Mouse (Mus musculus): Measurements from ENCODE around the gene Vwa1. TPM values are rescaled to one million over a fixed set of nuclear protein-coding genes. Genes with fewer than 3 reads are reported as not detected.
A peak's percentile ranks its signal among the peaks of the same experiment; 100 is the strongest.

Vwa1 gene
- polyA plus RNA-seq, 1 experiment from 2014 or later: 12.2 TPM

GRCm38 (mm10) chr4:155735788-155736187 is 38.7 kb downstream of the Vwa1 start:
- WGBS: 79% methylated on average over 5 of the region's 5 CpGs
- Histone ChIP-seq H3K27me3 (ENCODE audit: low read depth, poor library complexity, severe bottlenecking) (no peaks in the 10 kb centered on the region), H3K4me1 (peaks cover 44% of the 10 kb centered on the region), H3K9me3 (replicated peaks) (no peaks in the 10 kb centered on the region), H3K27ac (replicated peaks) (peak overlapping the region; percentile 92), H3K36me3 (peaks cover 55% of the 10 kb centered on the region), H3K4me3 (peak overlapping the region; percentile 85)
- no peak for DNase-seq (ENCODE audit: low spot score)

- WGBS: under 1% methylated on average over 71 of the region's 79 CpGs
- H3K27me3 ChIP-seq (ENCODE audit: low read depth, poor library complexity, severe bottlenecking): no peaks in the 10 kb centered on the region
- no peaks in the 10 kb centered on the region for H3K9me3 ChIP-seq (replicated peaks)
- H3K36me3 ChIP-seq: peaks cover 54% of the 10 kb centered on the region
- peak overlapping the region; percentile 92 for H3K27ac ChIP-seq (replicated peaks)
- H3K4me1 ChIP-seq: peaks cover 44% of the 10 kb centered on the region
- peak overlapping the region; percentile 85 for H3K4me3 ChIP-seq
- DNase-seq (ENCODE audit: low spot score): peak; percentile 56
Measured at GRCm38 (mm10) chr4:155734951-155735702, 39.4 kb downstream of the Vwa1 start.

DNA sequence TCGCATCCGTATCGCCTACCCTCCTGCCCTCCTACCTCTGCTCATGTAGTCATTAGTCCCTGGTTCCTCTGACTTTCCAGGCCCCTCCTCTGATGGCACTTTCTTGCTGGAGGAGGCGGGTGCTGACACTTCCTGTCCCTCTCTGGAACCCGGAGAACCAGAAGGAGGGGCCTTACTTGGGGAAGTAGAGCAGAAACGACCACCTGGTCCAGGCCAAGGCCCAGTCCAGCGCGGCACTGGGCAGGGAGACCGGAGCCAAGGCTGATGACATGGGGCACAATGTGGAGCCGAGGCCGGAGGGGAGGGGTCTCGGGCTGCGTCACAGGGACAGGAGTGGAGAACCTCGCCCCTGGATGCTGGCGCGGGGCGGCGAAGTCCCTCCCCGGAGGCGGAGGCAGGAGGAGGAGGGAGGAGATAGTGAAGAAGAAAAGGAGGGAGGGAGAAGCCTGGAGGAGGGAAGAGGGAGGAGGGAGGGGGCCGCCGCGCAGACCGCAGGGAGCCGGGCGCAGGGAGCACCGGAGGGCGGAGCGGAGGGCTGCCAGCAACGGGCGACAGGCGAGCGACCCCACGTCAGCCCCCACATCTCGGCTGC is 40.1 kb downstream of the Vwa1 start, which contains the start of gene Tmem240:
TSS of gene Tmem240 (plus strand) at position 451 of the 592 bp plus-strand sequence.
- peak; percentile 90 for DNase-seq (ENCODE audit: low spot score)
- whole genome bisulfite sequencing: under 1% methylated on average over 34 of the region's 35 CpGs
- Histone ChIP-seq H3K4me3 (peak within 1 kb of the TSS; percentile 85), H3K27ac (replicated peaks) (peak within 1 kb of the TSS; percentile 92), H3K27me3 (ENCODE audit: low read depth, poor library complexity, severe bottlenecking) (no peaks in the 10 kb centered on the region), H3K9me3 (replicated peaks) (no peaks in the 10 kb centered on the region), H3K4me1 (peaks cover 44% of the 10 kb centered on the region), H3K36me3 (peaks cover 50% of the 10 kb centered on the region)

DNA sequence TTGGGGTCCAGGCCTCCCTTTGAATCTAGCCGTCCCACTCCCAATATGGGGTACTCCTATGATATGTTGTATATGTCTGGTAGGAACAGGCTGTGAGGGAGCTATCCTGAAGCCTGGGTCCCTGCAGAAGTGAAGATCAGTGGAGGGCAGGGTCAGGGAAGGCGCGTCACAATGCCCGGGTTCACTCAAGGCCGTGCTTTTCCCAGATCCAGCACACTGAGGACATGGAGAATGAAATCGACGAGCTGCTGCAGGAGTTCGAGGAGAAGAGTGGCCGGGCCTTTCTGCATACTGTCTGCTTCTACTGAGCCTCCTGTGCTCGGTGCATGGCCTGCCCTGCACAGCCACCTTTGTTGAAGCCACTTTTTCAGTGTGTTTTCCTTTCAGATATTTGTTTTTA is 41.2 kb downstream of the Vwa1 start:
- Histone ChIP-seq H3K4me1 (peaks cover 41% of the 10 kb centered on the region), H3K36me3 (peaks cover 53% of the 10 kb centered on the region), H3K4me3 (no peak overlapping the region), H3K9me3 (replicated peaks) (no peaks in the 10 kb centered on the region), H3K27ac (replicated peaks) (no peak overlapping the region), H3K27me3 (ENCODE audit: low read depth, poor library complexity, severe bottlenecking) (no peaks in the 10 kb centered on the region)
- no peak for DNase-seq (ENCODE audit: low spot score)
- 89% methylated on average over 10 of the region's 10 CpGs for WGBS

DNA sequence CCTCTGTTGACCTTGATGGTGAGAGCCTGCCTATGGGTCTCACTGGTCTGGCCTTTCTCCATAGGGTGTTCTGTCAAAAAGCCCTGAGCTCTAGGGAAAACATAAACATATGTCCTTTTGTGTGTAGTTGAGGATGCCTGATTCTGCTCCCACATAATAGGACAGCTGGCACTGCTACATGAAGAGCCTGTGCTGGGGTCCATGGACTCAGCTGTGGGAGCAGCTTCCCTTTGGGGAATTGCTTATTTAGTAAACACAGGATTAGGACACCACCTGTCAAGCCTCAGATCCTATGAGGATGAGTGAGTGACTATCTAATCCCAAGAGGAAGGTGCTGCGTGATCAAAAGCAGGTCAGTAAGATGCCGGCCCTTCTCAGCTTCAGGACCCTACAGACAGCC is 46.5 kb downstream of the Vwa1 start:
- DNase-seq (ENCODE audit: low spot score): no peak
- 89% methylated on average over 2 of the region's 2 CpGs for WGBS
- Histone ChIP-seq H3K27me3 (ENCODE audit: low read depth, poor library complexity, severe bottlenecking) (no peaks in the 10 kb centered on the region), H3K27ac (replicated peaks) (peak overlapping the region; percentile 1; the same call in 1 of the 2 replicates), H3K4me1 (no peaks in the 10 kb centered on the region), H3K9me3 (replicated peaks) (no peaks in the 10 kb centered on the region), H3K4me3 (no peak overlapping the region), H3K36me3 (peaks cover 55% of the 10 kb centered on the region)

- no peaks in the 10 kb centered on the region for H3K27me3 ChIP-seq (ENCODE audit: low read depth, poor library complexity, severe bottlenecking)
- H3K9me3 ChIP-seq (replicated peaks): no peaks in the 10 kb centered on the region
- peaks cover 35% of the 10 kb centered on the region for H3K36me3 ChIP-seq
- no peaks in the 10 kb centered on the region for H3K4me1 ChIP-seq
- no peak overlapping the region for H3K27ac ChIP-seq (replicated peaks)
- no peak overlapping the region for H3K4me3 ChIP-seq
- no peak for DNase-seq (ENCODE audit: low spot score)
- 81% methylated on average over 4 of the region's 4 CpGs for WGBS
Measured at GRCm38 (mm10) chr4:155721668-155722083, 52.8 kb downstream of the Vwa1 start.

Small RNA genes within 50 kb of the gene (microRNA-seq; reads per million reads assigned to microRNA genes)
- gene Gm27743: not detected

Other genes starting within 250 kb of the Vwa1 start
- gene Nadk, start 212.3 kb downstream of the Vwa1 start, polyA plus RNA-seq (2016; fragmentation: Nextera tagmentation; extraction: Ambion mirVana): 105 and 110 TPM in 2 replicates
- 11.9 and 13.4 TPM in 2 replicates for gene Slc35e2, start 173.3 kb downstream of the Vwa1 start, polyA plus RNA-seq (2016; fragmentation: Nextera tagmentation; extraction: Ambion mirVana)
- gene Cdk11b, start 149.8 kb downstream of the Vwa1 start, polyA plus RNA-seq (2016; fragmentation: Nextera tagmentation; extraction: Ambion mirVana): 79.6 and 82.3 TPM in 2 replicates
- gene Gm10563, start 129.3 kb downstream of the Vwa1 start, polyA plus RNA-seq (2016; fragmentation: Nextera tagmentation; extraction: Ambion mirVana): not detected in 2 replicates
- gene Mmp23, start 121.3 kb downstream of the Vwa1 start, polyA plus RNA-seq (2016; fragmentation: Nextera tagmentation; extraction: Ambion mirVana): 4.7 TPM in 2 replicates
- 22.0 and 22.5 TPM in 2 replicates for gene Mib2, start 105.5 kb downstream of the Vwa1 start, polyA plus RNA-seq (2016; fragmentation: Nextera tagmentation; extraction: Ambion mirVana)
- gene Fndc10, start 80.4 kb downstream of the Vwa1 start, polyA plus RNA-seq (2016; fragmentation: Nextera tagmentation; extraction: Ambion mirVana): 0.98 and 1.1 TPM in 2 replicates
- 167 and 169 TPM in 2 replicates for gene Ssu72, start 69.9 kb downstream of the Vwa1 start, polyA plus RNA-seq (2016; fragmentation: Nextera tagmentation; extraction: Ambion mirVana)
- gene Tmem240, start 39.9 kb downstream of the Vwa1 start, polyA plus RNA-seq (2016; fragmentation: Nextera tagmentation; extraction: Ambion mirVana): 0.65 and 1.2 TPM in 2 replicates
- gene Atad3a, start 13.6 kb downstream of the Vwa1 start, polyA plus RNA-seq (2016; fragmentation: Nextera tagmentation; extraction: Ambion mirVana): 115 and 129 TPM in 2 replicates
- gene Tmem88b, start 11.2 kb upstream of the Vwa1 start, polyA plus RNA-seq (2016; fragmentation: Nextera tagmentation; extraction: Ambion mirVana): 0.31 and 0.45 TPM in 2 replicates
- not detected in 2 replicates for gene Ankrd65, start 15.7 kb upstream of the Vwa1 start, polyA plus RNA-seq (2016; fragmentation: Nextera tagmentation; extraction: Ambion mirVana)
- 235 and 260 TPM in 2 replicates for gene Mrpl20, start 28.2 kb upstream of the Vwa1 start, polyA plus RNA-seq (2016; fragmentation: Nextera tagmentation; extraction: Ambion mirVana)
- gene Ccnl2, start 37.8 kb upstream of the Vwa1 start, polyA plus RNA-seq (2016; fragmentation: Nextera tagmentation; extraction: Ambion mirVana): 161 and 171 TPM in 2 replicates
- 159 and 172 TPM in 2 replicates for gene Aurkaip1, start 56.6 kb upstream of the Vwa1 start, polyA plus RNA-seq (2016; fragmentation: Nextera tagmentation; extraction: Ambion mirVana)
- gene Mxra8, start 65.0 kb upstream of the Vwa1 start, polyA plus RNA-seq (2016; fragmentation: Nextera tagmentation; extraction: Ambion mirVana): 50.7 and 53.1 TPM in 2 replicates
- gene Dvl1, start 72.7 kb upstream of the Vwa1 start, polyA plus RNA-seq (2016; fragmentation: Nextera tagmentation; extraction: Ambion mirVana): 5.0 and 5.4 TPM in 2 replicates
- 0.22 and 0.41 TPM in 2 replicates for gene Tas1r3, start 88.7 kb upstream of the Vwa1 start, polyA plus RNA-seq (2016; fragmentation: Nextera tagmentation; extraction: Ambion mirVana)
- 21.6 and 24.6 TPM in 2 replicates for gene Cptp, start 94.7 kb upstream of the Vwa1 start, polyA plus RNA-seq (2016; fragmentation: Nextera tagmentation; extraction: Ambion mirVana)
- gene Ints11, start 94.8 kb upstream of the Vwa1 start, polyA plus RNA-seq (2016; fragmentation: Nextera tagmentation; extraction: Ambion mirVana): 114 and 116 TPM in 2 replicates
- 50.7 and 53.4 TPM in 2 replicates for gene Pusl1, start 117.1 kb upstream of the Vwa1 start, polyA plus RNA-seq (2016; fragmentation: Nextera tagmentation; extraction: Ambion mirVana)
- 24.3 and 38.4 TPM in 2 replicates for gene Acap3, start 117.1 kb upstream of the Vwa1 start, polyA plus RNA-seq (2016; fragmentation: Nextera tagmentation; extraction: Ambion mirVana)
- gene Ube2j2, start 169.1 kb upstream of the Vwa1 start, polyA plus RNA-seq (2016; fragmentation: Nextera tagmentation; extraction: Ambion mirVana): 152 and 161 TPM in 2 replicates
- 18.9 and 23.8 TPM in 2 replicates for gene C1qtnf12, start 187.6 kb upstream of the Vwa1 start, polyA plus RNA-seq (2016; fragmentation: Nextera tagmentation; extraction: Ambion mirVana)
- 14.0 and 15.3 TPM in 2 replicates for gene B3galt6, start 218.0 kb upstream of the Vwa1 start, polyA plus RNA-seq (2016; fragmentation: Nextera tagmentation; extraction: Ambion mirVana)
- 131 and 138 TPM in 2 replicates for gene Sdf4, start 218.2 kb upstream of the Vwa1 start, polyA plus RNA-seq (2016; fragmentation: Nextera tagmentation; extraction: Ambion mirVana)
- gene Tnfrsf4, start 239.1 kb upstream of the Vwa1 start, polyA plus RNA-seq (2016; fragmentation: Nextera tagmentation; extraction: Ambion mirVana): 0.42 and 0.88 TPM in 2 replicates

Measured in midbrain, embryonic 10.5 days (tissue).